Mouse (Mus musculus): Measurements from ENCODE around the gene Chd3.
A peak's percentile ranks its signal among the peaks of the same experiment; 100 is the strongest.

Gene Chd3

DNA sequence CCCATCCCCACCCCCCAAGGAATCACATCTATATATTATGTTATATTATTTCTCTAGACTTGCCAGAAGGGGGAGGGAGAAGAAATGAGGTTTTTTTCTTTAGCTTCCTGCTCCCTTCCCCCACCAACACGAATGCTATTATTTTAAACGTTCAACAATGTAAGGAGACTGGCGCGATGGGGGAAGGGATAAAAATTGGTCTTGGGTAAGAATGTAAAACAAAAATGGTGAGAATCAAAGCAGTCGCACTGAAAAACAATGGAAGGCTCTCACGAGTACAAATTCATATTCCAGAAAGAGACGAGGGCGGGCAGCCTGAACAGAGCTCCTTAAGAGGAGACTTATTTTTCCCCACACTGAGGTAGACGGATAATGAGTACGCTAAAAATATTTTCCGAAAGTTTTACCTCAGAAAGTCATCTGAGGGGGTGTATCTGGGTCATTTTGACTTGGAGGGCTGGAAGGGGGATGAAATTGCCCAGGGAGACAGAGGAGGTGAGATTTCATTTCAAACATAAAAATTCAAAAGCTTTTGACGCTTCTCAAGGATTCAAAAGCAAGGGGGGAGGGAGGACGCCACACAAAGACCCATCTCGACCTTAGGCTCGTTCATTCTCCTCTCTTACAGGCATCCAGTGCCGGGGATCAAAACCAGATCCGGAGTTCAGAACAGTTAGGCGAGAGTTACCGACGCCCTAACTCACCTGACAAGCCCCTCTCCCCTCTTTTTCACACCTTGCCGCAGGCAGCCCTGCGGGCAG is 2.2 kb downstream of the Chd3 start:
- peak; percentile 74 for DNase-seq (ENCODE audit: low read depth, low spot score)

DNA sequence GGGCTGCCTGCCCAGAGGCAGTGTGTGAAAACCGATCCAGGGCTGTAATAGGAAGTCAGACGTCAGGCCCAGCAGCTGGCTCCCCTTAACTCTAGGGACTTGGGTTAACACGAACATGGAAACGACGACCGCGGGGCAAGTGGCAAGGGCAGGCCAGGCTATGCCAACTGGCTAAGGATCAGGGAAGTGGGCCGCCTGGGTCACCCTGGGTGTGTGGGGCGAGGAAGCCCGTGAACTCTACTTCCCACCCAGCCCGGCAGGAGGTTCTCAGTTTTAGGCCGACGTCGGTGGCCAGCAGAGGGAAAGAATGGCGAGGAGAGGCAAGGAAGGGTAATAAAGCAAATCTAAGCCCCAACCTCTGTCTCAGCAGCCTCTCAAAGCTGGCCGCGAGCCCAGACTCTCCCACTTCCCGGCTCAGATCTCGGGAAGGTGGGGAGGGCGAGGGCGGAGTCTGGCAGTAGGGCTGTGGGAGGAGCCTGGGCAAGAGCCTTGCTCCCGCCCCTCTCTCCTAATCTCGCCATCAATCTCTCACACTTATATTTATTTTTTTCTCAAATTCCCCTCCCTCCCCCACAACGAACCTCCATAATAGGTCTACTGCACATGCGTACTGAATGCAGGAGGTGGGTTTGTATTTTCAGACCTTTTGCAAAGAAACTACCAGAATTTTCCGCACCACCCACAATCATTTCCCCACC is 2.9 kb downstream of the Chd3 start:
- peak; percentile 98 for DNase-seq (ENCODE audit: low read depth, low spot score)

DNA sequence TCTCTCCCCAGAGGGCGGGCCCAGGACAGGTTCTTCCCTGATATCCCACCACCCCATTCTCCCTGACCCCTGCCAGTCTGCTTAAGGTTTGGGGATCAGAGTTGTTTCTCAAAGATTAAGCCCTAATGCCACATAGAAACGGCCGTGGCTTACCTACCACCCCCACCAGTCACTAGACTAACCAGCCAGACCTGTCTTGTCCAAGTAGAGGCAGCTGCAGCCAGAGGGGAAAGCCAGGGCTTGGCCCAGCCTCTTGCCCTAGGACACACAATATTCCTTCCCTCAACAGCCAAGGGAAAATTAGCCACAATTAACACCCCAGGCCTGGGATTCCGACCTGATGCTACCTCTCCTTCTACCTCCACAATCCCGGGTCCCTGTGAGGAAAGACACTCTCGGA is 3.5 kb downstream of the Chd3 start:
- peak; percentile 38 for DNase-seq (ENCODE audit: low read depth, low spot score)

DNA sequence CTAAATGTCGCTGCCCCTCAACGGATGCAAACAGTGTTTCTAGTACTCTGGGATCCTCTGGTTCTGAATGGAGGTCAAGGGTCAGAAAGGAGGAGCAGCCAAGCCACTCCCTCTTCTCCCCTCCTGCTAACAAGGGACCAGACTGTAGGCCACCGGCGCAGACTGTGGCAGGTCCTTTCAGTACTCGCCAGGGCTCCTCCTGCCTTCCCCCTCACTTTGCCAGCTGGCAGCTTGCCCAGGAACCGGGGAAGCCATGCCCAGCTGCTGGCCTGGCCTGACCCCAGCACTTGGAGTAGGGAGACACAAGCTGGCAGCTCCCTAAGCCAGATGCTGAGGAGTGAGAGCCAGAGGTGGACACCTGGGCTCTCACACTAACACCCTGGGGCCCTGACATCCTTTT is 4.3 kb downstream of the Chd3 start:
- DNase-seq (ENCODE audit: low read depth, low spot score) = no peak

DNA sequence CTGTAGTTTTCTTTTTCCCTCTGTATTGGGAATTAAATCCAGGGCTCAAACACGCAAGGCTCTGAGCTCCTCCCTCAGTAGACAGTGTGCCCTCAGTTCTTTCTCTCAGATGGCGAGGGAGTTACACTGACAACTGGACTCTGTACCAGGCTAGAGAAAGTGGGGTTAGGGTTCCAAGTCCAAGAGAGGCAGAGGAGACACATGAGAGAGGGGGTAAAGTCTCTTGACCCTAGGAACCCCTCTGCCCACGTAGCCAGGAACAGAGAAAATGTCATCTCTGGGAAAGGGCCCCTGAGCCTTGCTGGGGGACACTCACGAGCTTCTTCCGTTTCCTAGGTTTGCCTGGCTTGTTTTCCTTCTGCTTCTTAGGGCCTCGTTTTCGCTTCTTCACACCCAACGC is 4.8 kb downstream of the Chd3 start:
- DNase-seq (ENCODE audit: low read depth, low spot score) = no peak

DNA sequence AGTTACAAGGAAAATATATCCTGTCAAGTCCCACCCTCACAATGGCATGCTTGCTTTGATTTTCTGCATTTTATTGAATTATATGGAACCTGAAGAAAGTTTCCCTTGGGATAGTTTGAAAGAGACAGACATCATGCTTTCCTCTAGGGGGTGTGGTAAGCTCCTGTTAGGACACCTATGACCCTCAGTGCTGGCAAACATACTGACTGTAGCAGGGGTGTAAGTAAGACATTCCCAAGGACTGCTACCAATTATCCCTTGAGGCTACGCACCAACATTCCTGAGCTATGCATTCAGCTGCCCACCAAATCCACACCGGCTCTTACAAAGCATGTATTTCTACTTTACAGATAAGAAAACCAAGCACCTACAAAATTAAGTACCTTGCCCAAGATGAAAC is 6.7 kb downstream of the Chd3 start:
- DNase-seq (ENCODE audit: low read depth, low spot score) = no peak

DNA sequence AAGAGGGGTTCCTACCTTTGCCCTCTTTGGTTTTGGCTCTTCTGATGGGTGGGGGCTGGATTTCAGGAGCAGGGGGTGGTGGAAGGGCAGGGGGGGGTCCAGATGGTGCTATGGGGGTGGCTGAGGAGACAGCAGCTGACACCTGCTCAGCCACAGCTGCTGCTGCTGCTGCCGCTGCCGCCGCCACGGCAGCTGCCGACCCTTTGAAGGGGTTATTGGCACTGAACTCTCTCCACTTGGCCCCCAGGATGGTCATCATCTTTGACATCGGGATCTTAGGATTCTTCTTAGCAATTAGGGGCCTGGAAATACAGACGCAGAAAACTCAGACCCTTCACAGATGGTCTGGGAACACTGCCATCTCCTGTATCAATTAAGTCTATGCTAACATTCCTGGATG is 7.2 kb downstream of the Chd3 start:
- DNase-seq (ENCODE audit: low read depth, low spot score) = no peak

DNA sequence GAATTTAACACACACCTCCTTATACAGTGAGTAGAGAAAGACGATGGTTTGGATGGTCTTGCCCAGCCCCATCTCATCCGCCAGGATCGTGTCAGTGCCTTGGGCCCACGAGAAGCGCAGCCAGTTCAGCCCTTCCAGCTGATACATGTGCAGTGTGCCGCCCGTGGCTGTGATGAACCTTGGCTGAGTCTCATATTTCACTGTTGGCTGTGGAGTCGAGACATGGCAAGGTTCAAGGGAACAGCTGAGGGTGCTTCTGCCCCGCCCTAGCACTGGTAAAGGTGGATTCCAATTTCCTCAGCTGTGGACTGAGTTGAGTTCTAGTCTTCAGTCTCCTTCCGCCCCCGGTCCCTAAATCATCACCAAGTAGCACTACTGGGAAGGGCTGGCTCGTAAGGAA is 11.5 kb downstream of the Chd3 start:
- no peak for DNase-seq (ENCODE audit: low read depth, low spot score)

DNA sequence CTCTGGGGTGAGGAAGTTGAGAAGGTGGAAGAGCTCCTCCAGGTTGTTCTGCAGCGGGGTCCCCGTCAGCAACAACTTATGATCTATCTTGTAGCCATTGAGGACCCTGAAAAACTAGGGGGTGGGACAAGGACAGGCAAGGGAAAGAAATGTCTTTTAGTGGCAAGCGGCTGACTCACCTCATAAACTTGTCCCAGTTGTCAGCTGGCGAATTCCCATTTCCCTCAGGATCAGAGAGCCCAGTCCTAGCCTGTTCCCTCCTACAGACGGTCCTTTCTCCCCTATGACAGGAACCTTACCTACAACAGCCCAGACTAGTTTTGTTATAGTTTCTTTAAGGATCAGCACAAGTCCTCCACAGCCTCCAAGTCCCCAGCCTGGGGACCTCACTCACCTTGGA is 12.7 kb downstream of the Chd3 start:
- DNase-seq (ENCODE audit: low read depth, low spot score) = no peak

DNA sequence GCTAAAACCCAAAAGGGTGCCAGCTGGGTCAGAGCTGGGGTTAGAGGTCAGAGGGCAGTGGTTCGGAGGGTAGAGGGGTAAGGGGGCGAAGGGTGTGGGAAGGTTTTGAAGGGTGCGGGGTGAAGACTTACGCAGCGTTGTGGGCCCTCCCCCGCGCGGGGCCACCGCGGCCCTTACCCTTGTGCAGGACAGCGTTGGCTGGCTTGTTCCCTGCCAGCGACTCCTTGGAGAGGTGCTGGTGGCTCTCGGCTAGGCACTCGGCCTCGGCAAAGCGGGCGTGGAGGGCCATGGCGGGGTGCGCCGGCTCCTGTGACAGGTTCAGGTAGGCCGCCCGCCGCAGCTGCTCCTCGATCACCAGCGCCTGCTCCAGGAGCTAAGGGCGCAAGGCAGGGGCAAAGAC is 22.8 kb downstream of the Chd3 start:
- DNase-seq (ENCODE audit: low read depth, low spot score) = no peak

DNA sequence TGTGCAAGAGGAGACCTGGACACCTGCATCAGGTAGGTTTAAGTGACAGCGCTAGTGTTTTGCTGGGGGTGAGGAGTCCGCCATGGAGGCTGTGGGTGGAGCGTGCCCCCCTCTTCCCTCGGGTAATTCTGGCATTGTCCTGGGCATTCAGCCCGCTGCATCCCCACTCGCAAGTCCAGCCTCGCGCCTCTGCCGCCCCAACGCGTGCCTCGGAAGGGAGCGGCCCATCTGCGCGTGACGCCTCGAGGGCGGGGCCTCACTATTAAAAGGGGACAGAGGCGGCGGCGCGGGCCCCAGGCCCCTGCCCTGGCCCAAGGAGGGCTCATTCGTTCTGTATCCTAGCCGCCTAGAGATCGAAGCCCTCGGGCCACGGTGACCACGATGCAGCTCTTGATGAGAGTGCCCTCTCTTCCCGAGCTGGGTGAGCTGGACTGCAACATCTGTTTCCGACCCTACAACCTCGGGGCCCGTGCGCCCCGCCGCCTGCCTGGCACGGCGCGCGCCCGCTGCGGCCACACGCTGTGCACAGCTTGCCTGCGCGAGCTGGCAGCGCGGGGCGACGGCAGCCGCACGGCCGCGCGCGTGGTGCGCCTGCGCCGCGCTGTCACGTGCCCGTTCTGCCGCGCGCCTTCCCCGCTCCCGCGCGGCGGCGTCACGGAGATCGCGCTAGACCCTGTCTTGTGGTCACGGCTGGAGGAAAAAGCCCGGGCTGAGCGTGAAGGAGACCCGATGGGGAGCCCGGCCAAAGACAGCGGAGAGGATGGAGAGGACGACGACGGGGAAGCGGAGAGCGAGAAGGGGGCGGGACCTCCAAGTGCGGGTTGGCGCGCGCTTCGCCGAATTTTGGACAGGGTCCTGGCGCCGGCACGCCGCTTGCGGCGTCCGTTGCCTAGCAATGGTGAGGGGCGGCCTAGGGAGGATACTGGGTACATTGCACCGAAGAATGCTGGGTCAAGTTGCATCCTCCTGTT is 28.8 kb downstream of the Chd3 start, which contains the start of gene Rnf227:
Gene Rnf227 (plus strand): TSS at position 301 of the 971 bp plus-strand sequence.
- DNase-seq (ENCODE audit: low read depth, low spot score) = peak; percentile 86

DNA sequence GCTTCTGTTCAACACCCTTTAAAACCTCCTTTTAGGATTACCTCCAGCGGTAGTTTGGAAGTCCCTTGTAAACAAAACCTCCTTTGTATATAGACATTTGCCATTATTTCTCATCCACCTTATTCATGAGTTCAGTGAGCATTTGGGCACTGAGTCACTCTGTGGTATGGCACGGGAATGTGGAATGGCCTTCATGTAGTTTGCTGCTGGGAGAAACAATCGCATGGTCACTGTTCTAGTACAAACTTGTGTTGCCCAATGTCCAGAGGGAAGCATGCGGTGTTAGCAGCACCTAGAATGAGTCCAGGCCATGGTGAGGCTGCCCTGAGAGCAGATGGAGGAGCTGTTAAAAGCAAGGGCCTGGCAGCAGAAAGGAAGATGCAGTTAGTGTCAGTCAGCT is 34.4 kb downstream of the Chd3 start:
- DNase-seq (ENCODE audit: low read depth, low spot score) = no peak

DNA sequence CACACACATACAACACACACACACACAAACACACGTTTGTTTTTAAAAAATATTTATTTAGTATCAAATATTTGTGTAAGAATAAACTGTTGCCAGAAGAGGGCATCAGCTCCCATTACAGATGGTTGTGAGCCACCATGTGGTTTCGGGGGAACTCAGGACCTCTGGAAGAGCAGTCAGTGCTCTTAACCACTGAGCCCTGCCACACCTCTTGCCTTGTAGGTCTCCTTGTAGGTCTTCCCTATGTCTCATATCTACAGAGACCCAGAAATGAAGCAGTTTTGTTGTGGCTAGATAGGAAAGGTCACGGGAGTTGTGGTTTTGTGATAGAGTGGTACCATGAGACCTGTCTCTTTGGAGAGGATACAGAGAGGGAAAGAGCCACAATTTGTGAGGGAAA is 35.3 kb downstream of the Chd3 start:
- DNase-seq (ENCODE audit: low read depth, low spot score) = peak; percentile 40

DNA sequence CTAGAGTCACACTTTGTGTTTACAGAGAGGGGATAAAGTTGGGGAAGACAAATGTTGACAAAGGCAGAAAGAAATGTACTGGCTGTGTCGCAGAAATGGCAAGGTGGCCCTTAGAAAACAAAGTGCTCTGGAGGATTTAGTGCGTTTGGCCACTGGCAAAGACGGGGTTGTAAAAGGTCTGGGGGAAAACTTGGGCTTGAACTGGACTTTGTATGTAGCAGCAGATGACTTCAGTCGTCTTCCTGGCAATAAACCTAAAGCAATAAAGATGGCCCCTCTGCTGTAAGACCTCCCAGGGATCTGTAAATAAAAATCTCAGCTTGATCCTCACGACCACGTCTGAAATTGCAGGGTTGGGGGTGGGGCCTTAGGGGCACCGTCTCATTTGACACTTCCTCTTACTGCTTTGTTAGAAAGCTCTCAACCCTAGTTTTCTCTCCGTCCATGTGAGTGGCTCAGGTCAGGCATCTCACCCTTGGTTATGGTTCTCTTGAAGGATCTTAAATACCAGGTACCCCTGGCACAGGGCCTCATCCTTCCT is 36.4 kb downstream of the Chd3 start:
- no peak for DNase-seq (ENCODE audit: low read depth, low spot score)

DNA sequence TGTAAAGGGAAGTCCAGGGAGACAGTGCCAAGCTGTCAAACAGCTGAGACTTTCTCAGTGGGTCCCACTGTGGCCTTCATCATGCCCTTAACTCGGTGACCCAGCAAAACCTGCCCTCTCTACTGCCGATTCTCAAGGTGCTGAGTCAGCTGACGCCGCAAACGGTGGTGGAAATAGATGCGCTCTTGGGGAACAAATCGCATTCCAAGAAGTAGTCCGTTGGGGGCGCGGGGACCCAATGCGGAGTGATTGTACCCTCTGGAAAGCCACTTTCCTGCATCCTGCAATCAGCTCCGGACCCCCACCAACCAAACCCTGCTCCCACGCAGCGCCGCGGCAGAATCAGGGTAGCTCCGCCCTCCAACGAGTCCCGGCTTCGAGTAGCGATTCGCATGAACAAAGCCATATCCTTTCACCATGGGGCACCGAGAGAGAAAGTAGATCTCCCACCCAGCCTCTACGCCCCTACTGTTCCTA is 37.2 kb downstream of the Chd3 start:
- DNase-seq (ENCODE audit: low read depth, low spot score) = peak; percentile 80

DNA sequence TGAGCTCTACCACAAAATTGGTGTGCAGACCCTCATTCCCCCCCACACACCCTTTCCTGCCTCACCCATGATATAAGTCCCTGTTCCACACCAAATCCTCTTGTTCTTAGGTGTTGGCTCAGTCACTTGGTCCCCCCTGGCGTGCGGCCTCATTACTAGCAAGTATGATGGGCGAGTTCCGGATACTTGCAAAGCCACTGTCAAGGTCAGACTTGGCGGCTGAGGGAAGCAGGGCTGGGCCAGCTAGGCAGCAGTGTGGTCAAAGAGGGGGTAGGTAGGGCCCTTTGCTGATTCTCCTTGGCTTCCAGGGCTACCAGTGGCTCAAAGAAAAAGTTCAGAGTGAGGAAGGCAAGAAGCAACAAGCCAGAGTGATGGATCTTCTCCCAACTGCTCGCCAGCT is 38.1 kb downstream of the Chd3 start:
- no peak for DNase-seq (ENCODE audit: low read depth, low spot score)

DNA sequence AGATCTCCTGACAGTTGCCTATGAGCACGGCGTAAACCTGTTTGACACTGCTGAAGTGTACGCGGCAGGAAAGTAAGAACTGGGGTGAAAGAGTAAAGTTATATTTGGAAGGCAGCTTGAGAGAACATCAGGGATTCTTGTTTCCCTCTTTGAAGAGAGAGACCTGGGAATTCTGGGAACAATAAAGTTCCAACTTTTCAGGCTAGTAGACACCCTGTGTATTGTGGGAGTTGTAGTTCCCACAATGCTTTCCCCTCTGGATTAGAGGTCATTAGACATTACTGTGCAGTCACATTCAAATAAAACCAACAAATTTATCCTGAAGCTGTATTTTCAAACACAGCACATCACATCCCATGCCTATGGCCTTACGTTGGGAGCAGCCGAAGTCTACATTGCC is 40.7 kb downstream of the Chd3 start:
- no peak for DNase-seq (ENCODE audit: low read depth, low spot score)

DNA sequence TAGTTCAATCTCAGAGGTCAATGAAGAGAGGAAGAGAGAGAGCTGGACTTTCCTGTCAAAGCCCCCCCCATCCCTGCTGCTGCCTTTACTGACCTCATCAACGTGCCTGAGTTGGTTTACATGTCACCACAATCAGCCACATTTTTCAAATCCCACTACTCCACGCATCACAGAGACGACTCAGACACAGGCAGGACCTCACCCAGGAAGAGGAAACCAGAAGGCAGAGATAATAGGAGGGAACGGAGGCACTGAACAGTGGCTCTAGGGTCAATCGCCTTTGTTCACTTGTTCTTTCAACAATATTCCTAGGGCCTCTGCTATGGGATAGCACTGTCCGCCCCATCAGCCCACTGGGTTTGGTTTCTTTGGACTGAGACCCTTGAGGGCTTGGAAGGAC is 41.6 kb downstream of the Chd3 start:
- no peak for DNase-seq (ENCODE audit: low read depth, low spot score)

DNA sequence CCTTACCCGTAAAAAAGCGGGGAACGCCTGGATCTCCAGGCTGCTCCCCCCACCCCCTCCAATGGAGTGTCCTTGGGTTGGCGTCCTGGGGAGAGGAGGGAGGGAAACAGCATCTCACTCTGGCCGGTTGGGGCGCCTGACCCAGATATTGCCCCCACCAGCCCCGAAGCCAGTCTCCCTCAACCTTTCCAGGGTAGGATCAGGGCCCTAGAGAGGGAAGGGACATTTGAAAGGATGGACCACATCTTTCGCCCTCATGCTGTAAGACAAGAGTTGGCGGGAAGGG is 42.1 kb downstream of the Chd3 start:
- peak; percentile 32 for DNase-seq (ENCODE audit: low read depth, low spot score)

DNA sequence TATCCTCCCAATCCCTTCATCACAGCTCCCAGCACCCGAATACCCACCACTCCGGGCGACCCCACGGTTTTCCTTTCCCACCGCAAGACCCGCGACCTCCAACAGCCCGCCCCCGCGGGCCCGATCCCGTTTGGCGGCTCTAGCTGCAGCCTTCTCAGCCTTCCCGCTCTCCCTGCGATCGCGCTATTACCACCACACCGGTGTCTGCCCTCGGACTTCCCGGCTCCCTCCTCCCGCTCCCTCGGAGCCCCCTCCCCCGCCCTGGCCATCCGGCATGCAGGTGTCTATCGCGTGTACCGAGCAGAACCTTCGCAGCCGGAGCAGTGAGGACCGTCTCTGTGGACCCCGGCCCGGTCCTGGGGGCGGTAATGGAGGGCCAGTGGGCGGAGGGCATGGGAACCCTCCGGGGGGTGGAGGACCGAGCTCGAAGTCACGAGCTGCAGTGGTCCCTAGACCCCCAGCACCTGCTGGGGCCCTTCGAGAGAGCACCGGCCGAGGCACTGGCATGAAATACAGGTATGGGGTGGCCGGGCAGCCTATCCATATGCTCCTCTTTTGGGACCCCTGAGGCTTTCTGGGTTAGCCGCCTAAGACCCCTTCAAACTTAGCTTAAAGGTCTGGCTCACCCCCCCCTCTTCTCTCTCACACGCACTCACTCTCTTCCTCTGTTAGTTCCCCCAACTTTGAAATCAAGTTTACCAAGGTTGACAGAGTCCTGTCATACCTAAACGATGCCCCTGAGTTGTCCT is 42.6 kb downstream of the Chd3 start:
- DNase-seq (ENCODE audit: low read depth, low spot score) = no peak

Data from CD4-positive helper T cell, adult 2 months (primary cell).